Mouse (Mus musculus) kidney, adult 11 months (tissue): ENCODE results near the gene Gabra2.

Experiments used
- DNase-seq: peaks from one replicate; pipeline ENCODE4 v3.0.0; 2022

Gabra2 gene

GRCm38 (mm10) chr5:71095725-71096607, at the start of gene Gabra2:
TSS of gene Gabra2 (minus strand) at chr5:71095849.
- DNase-seq: no peak

GRCm38 (mm10) chr5:71136691-71137090, 41.0 kb upstream of the Gabra2 start:
- DNase-seq: no peak

GRCm38 (mm10) chr5:71135840-71136239, 40.2 kb upstream of the Gabra2 start:
- DNase-seq: no peak

- no peak for DNase-seq
Observed at GRCm38 (mm10) chr5:71127721-71128120, 32.1 kb upstream of the Gabra2 start.

- no peak for DNase-seq
Observed at GRCm38 (mm10) chr5:71115216-71115615, 19.6 kb upstream of the Gabra2 start.

- DNase-seq: no peak
Observed at GRCm38 (mm10) chr5:71095180-71095579, 469 bp downstream of the Gabra2 start.

- no peak for DNase-seq
Observed at GRCm38 (mm10) chr5:71094776-71095175, 873 bp downstream of the Gabra2 start.

- DNase-seq: no peak
Observed at GRCm38 (mm10) chr5:71093807-71094206, 1.8 kb downstream of the Gabra2 start.

GRCm38 (mm10) chr5:71092475-71092874, 3.2 kb downstream of the Gabra2 start:
- DNase-seq: no peak

GRCm38 (mm10) chr5:71091926-71092325, 3.7 kb downstream of the Gabra2 start:
- no peak for DNase-seq

- no peak for DNase-seq
Observed at GRCm38 (mm10) chr5:71078861-71079260, 16.8 kb downstream of the Gabra2 start.

GRCm38 (mm10) chr5:71061696-71062095, 34.0 kb downstream of the Gabra2 start:
- no peak for DNase-seq

- DNase-seq: no peak
Observed at GRCm38 (mm10) chr5:71058047-71058446, 37.6 kb downstream of the Gabra2 start.

GRCm38 (mm10) chr5:71037352-71037751, 58.3 kb downstream of the Gabra2 start:
- no peak for DNase-seq

GRCm38 (mm10) chr5:71025956-71026355, 69.7 kb downstream of the Gabra2 start:
- DNase-seq: no peak

GRCm38 (mm10) chr5:71011751-71012150, 83.9 kb downstream of the Gabra2 start:
- no peak for DNase-seq

- DNase-seq: no peak
Observed at GRCm38 (mm10) chr5:71011271-71011670, 84.4 kb downstream of the Gabra2 start.

GRCm38 (mm10) chr5:71010797-71011196, 84.9 kb downstream of the Gabra2 start:
- DNase-seq: no peak

GRCm38 (mm10) chr5:70995617-70996325, 99.9 kb downstream of the Gabra2 start:
- DNase-seq: no peak

- DNase-seq: no peak
Observed at GRCm38 (mm10) chr5:70993281-70993680, 102.4 kb downstream of the Gabra2 start.

- no peak for DNase-seq
Observed at GRCm38 (mm10) chr5:70990891-70991290, 104.8 kb downstream of the Gabra2 start.
